Mouse (Mus musculus) forebrain, embryonic 12.5 days (tissue): ENCODE measurements around the gene Wasf2. TPM values are rescaled to one million over a fixed set of nuclear protein-coding genes. Genes with fewer than 3 reads are reported as not detected.

Source experiments
- ATAC-seq: fragments of 200-750 bp; cut with Nextera tagmentation; 2 replicates; pipeline ENCODE4 v1.8.0; 2017; ENCODE audit warnings: moderate TSS enrichment; ENCODE audit not compliant: low FRiP score
- H3K27ac ChIP-seq: fragments of 300-500 bp; sonication (generic); 2 replicates; pipeline ENCODE4 v1.5.1; 2016; ENCODE audit warnings: mild to moderate bottlenecking
- H3K27me3 ChIP-seq: fragments of 300-500 bp; sonication (generic); 2 replicates; pipeline ENCODE4 v1.6.1; 2016; ENCODE audit warnings: mild to moderate bottlenecking
- H3K36me3 ChIP-seq: fragments of 300-500 bp; sonication (generic); replicated peaks from 2 replicates; pipeline ENCODE4 v1.6.1; 2016; ENCODE audit warnings: mild to moderate bottlenecking
- H3K4me1 ChIP-seq: fragments of 300-500 bp; sonication (generic); 2 replicates; pipeline ENCODE4 v1.6.1; 2016
- H3K4me2 ChIP-seq: fragments of 300-500 bp; sonication (generic); 2 replicates; pipeline ENCODE4 v1.6.1; 2016; ENCODE audit warnings: mild to moderate bottlenecking, moderate library complexity
- H3K4me3 ChIP-seq: fragments of 300-500 bp; sonication (generic); replicated peaks from 2 replicates; pipeline ENCODE4 v1.5.1; 2016; ENCODE audit warnings: mild to moderate bottlenecking
- H3K9ac ChIP-seq: fragments of 300-500 bp; sonication (generic); 2 replicates; pipeline ENCODE4 v1.6.1; 2016; ENCODE audit warnings: mild to moderate bottlenecking
- H3K9me3 ChIP-seq: fragments of 300-500 bp; sonication (generic); 2 replicates; pipeline ENCODE4 v1.6.1; 2016
- WGBS: fragments of 180-500 bp; shearing (Covaris S2); methylation state at CpG from one replicate; pipeline ENCODE4 v1.1.7; 2016; 5-methylcytosine and 5-hydroxymethylcytosine counted together
- polyA plus RNA-seq: library from polyadenylated mRNA; unstranded; fragments of >200 nt; fragmentation: Nextera tagmentation; extraction: Ambion mirVana; gene quantifications from 2 replicates; pipeline ENCODE4 v1.2.1, GENCODE M21; 2016

The Wasf2 gene
- polyA plus RNA-seq, 1 experiment from 2014 or later = 42.5 TPM

DNA sequence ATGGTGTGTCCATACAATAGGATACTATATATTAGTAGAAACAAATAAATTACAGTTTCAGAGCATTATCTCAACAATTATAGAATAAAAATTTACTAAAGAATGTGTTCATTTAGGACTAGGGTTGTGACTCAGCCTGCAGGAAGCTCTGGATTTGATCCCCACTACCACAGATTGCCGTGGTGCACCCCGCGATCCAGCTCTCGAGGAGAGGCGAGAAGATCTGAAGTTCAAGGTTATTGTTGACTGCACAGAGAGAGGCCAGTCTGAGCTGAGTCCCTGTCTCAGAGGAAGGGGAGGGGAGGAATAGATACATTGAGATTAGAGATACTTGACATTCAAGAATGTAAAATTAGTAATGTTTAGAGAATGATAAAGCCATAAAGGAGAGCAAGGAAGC lies 24.7 kb downstream of the Wasf2 start:
- no peak for ATAC-seq
- H3K4me3 ChIP-seq = no peak overlapping the region
- H3K9me3 ChIP-seq = no peaks in the 10 kb centered on the region
- no peaks in the 10 kb centered on the region for H3K27me3 ChIP-seq
- peaks cover 18% of the 10 kb centered on the region for H3K4me1 ChIP-seq
- 93% methylated on average over 5 of the region's 5 CpGs for WGBS
- no peak overlapping the region for H3K4me2 ChIP-seq
- no peak overlapping the region for H3K9ac ChIP-seq
- no peaks in the 10 kb centered on the region for H3K36me3 ChIP-seq
- H3K27ac ChIP-seq = no peak overlapping the region

- H3K9ac ChIP-seq = no peak overlapping the region
- WGBS = 94% methylated on average over 6 of the region's 6 CpGs
- H3K27me3 ChIP-seq = no peaks in the 10 kb centered on the region
- no peak overlapping the region for H3K4me3 ChIP-seq
- ATAC-seq = no peak
- H3K9me3 ChIP-seq = no peaks in the 10 kb centered on the region
- H3K36me3 ChIP-seq = 0 out of 2 replicates have a peak, but pooled peaks cover 3% of the 10 kb centered on the region
- H3K27ac ChIP-seq = no peak overlapping the region
- peaks cover 21% of the 10 kb centered on the region for H3K4me1 ChIP-seq
- H3K4me2 ChIP-seq = no peak overlapping the region
Observed at GRCm38 (mm10) chr4:133155726-133156125, 25.4 kb downstream of the Wasf2 start.

DNA sequence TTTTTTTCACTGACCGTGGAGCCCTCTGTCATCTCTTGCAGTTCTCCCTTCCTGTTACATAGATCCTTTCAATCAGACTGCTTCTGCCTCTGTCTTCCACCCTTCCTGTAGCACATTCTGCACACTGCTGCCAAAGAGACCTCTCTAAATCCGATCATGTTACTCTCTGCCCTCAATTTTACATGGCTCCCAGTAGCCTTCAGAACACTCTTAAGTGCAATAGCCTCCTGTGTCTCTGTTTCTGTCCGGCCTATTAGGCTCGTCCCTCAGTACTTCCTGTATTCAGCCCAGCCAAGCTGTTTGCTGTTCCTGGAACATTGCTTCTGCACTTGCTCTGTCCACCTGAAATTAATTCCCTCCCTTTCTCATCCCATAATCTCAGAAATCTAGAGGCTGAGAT lies 26.1 kb downstream of the Wasf2 start:
- H3K27me3 ChIP-seq = no peaks in the 10 kb centered on the region
- H3K9ac ChIP-seq = no peak overlapping the region
- H3K4me2 ChIP-seq = no peak overlapping the region
- 86% methylated on average over 4 of the region's 4 CpGs for WGBS
- H3K9me3 ChIP-seq = no peaks in the 10 kb centered on the region
- H3K27ac ChIP-seq = no peak overlapping the region
- H3K36me3 ChIP-seq = 0 out of 2 replicates have a peak, but pooled peaks cover 3% of the 10 kb centered on the region
- H3K4me1 ChIP-seq = peaks cover 21% of the 10 kb centered on the region
- ATAC-seq = no peak
- no peak overlapping the region for H3K4me3 ChIP-seq

DNA sequence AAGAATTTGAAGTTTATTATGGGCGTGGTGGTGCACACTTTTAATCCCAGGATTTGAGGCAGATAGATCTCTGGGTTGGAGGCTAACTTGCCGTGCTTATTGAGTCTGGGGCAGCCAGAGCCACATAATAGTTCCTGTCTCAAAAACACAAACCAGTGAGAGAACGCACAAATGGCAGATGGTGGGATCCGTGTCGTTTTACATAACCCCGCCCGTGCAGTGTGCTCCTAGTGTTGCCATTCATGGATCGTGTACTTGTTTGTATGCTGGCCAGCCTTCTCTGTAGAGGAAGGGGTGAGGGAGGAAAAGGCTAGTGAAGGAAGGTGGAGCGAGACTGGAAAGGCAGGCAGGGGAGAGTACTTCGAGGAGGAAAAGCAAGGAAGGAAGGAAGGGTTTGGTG lies 26.5 kb downstream of the Wasf2 start:
- H3K36me3 ChIP-seq = 0 out of 2 replicates have a peak, but pooled peaks cover 3% of the 10 kb centered on the region
- no peak overlapping the region for H3K4me2 ChIP-seq
- H3K4me3 ChIP-seq = no peak overlapping the region
- peaks cover 21% of the 10 kb centered on the region for H3K4me1 ChIP-seq
- ATAC-seq = no peak
- 82% methylated on average over 10 of the region's 10 CpGs for WGBS
- no peak overlapping the region for H3K9ac ChIP-seq
- no peaks in the 10 kb centered on the region for H3K27me3 ChIP-seq
- no peak overlapping the region for H3K27ac ChIP-seq
- no peaks in the 10 kb centered on the region for H3K9me3 ChIP-seq

- Histone ChIP-seq H3K4me3 (no peak overlapping the region), H3K4me1 (peaks cover 21% of the 10 kb centered on the region), H3K9me3 (no peaks in the 10 kb centered on the region), H3K36me3 (0 out of 2 replicates have a peak, but pooled peaks cover 3% of the 10 kb centered on the region), H3K27ac (no peak overlapping the region), H3K9ac (no peak overlapping the region), H3K4me2 (no peak overlapping the region), H3K27me3 (no peaks in the 10 kb centered on the region)
- WGBS = 70% methylated on average over 6 of the region's 6 CpGs
- no peak for ATAC-seq
Observed at GRCm38 (mm10) chr4:133159127-133159526, 28.8 kb downstream of the Wasf2 start.

DNA sequence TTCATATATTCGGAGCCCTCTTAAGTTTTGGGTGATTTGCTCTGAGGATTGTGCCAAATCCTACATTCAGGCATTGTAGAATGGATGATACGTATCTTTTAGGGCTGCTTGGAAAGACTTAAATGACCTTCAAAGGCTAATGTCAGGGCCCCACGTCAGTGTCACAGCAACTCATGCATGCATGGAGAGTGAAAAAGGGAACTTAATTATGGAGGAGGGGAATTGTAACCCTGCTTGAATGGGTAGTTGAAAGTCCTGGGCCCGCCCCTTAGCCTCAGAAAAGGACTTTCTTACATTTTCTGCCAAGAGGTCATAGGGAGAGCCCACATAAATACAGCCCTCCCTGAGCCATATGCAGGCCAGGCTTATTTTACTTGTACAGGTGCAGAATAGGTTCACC lies 29.3 kb downstream of the Wasf2 start:
- Histone ChIP-seq H3K4me3 (no peak overlapping the region), H3K4me1 (peaks cover 21% of the 10 kb centered on the region), H3K9ac (no peak overlapping the region), H3K27me3 (no peaks in the 10 kb centered on the region), H3K9me3 (no peaks in the 10 kb centered on the region), H3K27ac (no peak overlapping the region), H3K36me3 (0 out of 2 replicates have a peak, but pooled peaks cover 3% of the 10 kb centered on the region), H3K4me2 (no peak overlapping the region)
- WGBS = 33% methylated on average over 4 of the region's 4 CpGs
- no peak for ATAC-seq

GRCm38 (mm10) chr4:133160211-133160610 lies 29.9 kb downstream of the Wasf2 start:
- WGBS = 72% methylated on average over 8 of the region's 8 CpGs
- Histone ChIP-seq H3K27me3 (no peaks in the 10 kb centered on the region), H3K27ac (no peak overlapping the region), H3K4me2 (no peak overlapping the region), H3K4me3 (no peak overlapping the region), H3K36me3 (0 out of 2 replicates have a peak, but pooled peaks cover 3% of the 10 kb centered on the region), H3K4me1 (peaks cover 21% of the 10 kb centered on the region), H3K9ac (no peak overlapping the region), H3K9me3 (no peaks in the 10 kb centered on the region)
- no peak for ATAC-seq

GRCm38 (mm10) chr4:133160821-133161220 lies 30.5 kb downstream of the Wasf2 start:
- Histone ChIP-seq H3K4me1 (peaks cover 21% of the 10 kb centered on the region), H3K9ac (no peak overlapping the region), H3K36me3 (0 out of 2 replicates have a peak, but pooled peaks cover 3% of the 10 kb centered on the region), H3K4me3 (no peak overlapping the region), H3K27me3 (no peaks in the 10 kb centered on the region), H3K9me3 (no peaks in the 10 kb centered on the region), H3K4me2 (no peak overlapping the region), H3K27ac (no peak overlapping the region)
- 83% methylated on average over 4 of the region's 4 CpGs for WGBS
- no peak for ATAC-seq

GRCm38 (mm10) chr4:133162196-133162595 lies 31.9 kb downstream of the Wasf2 start:
- 0 out of 2 replicates have a peak, but pooled peaks cover 3% of the 10 kb centered on the region for H3K36me3 ChIP-seq
- 73% methylated on average over 6 of the region's 6 CpGs for WGBS
- no peak overlapping the region for H3K4me2 ChIP-seq
- no peak overlapping the region for H3K9ac ChIP-seq
- H3K27me3 ChIP-seq = no peaks in the 10 kb centered on the region
- H3K4me3 ChIP-seq = no peak overlapping the region
- H3K9me3 ChIP-seq = no peaks in the 10 kb centered on the region
- no peak overlapping the region for H3K27ac ChIP-seq
- H3K4me1 ChIP-seq = peaks cover 14% of the 10 kb centered on the region
- no peak for ATAC-seq

- WGBS = 96% methylated on average over 9 of the region's 9 CpGs
- H3K4me2 ChIP-seq = no peak overlapping the region
- no peaks in the 10 kb centered on the region for H3K27me3 ChIP-seq
- H3K4me1 ChIP-seq = no peaks in the 10 kb centered on the region
- no peak overlapping the region for H3K4me3 ChIP-seq
- no peaks in the 10 kb centered on the region for H3K36me3 ChIP-seq
- H3K9me3 ChIP-seq = no peaks in the 10 kb centered on the region
- H3K9ac ChIP-seq = no peak overlapping the region
- H3K27ac ChIP-seq = no peak overlapping the region
- no peak for ATAC-seq
Observed at GRCm38 (mm10) chr4:133166773-133167172, 36.5 kb downstream of the Wasf2 start.

DNA sequence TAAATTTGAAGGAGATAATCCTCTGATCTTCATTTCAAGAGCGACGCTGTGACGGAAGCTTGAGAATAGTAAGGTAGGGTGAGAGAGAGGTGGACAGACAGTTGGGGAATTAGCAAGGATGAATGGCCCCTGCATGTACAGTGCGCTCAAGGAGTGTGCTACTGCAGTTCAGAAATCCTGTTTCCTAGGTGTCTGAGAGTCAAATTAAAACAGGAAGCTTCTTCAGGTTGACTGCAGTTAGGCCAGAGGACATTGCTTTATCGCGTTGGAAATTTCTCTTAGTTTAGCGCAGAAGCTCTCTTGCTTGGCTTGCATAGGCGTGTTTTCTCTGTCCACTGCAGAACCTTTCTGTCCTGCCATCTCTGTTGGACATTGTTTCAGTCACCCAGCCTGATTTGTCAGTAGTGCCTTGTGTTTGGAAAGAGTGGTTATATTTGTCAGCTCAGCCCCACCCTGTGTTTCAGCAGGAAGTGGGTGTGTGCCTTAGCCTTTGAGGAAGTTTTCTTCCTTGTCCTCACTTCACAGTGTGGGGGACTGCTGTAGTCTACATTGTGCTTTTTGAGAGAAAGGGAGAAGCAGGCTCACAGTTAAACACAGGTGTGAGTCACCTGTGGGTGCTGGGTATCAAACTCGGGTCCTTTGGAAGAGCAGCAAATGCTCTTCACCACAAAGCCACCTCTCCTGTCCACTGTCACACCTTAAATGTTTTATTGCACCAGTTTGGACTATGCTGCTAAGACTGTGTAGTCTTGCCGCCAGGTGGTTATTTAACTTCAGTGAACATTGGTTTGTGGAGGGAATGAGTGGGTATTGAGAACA lies 39.1 kb downstream of the Wasf2 start:
- Histone ChIP-seq H3K36me3 (no peaks in the 10 kb centered on the region), H3K27me3 (no peaks in the 10 kb centered on the region), H3K9me3 (no peaks in the 10 kb centered on the region), H3K4me1 (no peaks in the 10 kb centered on the region), H3K4me2 (no peak overlapping the region), H3K27ac (no peak overlapping the region), H3K9ac (no peak overlapping the region), H3K4me3 (no peak overlapping the region)
- ATAC-seq = no peak
- 93% methylated on average over 10 of the region's 10 CpGs for WGBS

DNA sequence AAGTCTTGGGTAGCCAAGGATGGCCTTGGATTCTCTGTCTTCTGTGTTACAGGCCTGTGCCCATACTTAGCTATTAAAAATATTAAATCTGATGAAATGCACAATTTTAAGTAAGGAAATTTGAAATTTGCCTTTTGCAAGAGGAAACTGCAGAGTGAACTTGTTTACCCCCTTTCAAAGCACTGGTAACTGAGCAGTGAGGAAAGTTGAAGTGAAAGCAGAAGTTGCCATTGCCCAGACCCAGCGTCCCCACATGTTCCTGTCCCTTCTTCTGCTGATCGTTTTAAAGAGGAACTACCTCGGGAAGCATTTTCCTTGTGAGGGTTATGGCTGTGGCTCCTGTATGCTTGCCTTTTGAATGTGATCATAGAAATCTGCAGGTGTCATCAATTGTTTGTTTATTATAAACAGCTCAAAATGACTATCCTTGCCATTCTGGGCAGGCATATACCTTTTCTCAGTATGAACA lies 39.8 kb downstream of the Wasf2 start:
- Histone ChIP-seq H3K4me3 (no peak overlapping the region), H3K27me3 (no peaks in the 10 kb centered on the region), H3K4me2 (no peak overlapping the region), H3K9ac (no peak overlapping the region), H3K27ac (no peak overlapping the region), H3K4me1 (no peaks in the 10 kb centered on the region), H3K36me3 (no peaks in the 10 kb centered on the region), H3K9me3 (no peaks in the 10 kb centered on the region)
- no peak for ATAC-seq
- WGBS = 91% methylated on average over 3 of the region's 3 CpGs

DNA sequence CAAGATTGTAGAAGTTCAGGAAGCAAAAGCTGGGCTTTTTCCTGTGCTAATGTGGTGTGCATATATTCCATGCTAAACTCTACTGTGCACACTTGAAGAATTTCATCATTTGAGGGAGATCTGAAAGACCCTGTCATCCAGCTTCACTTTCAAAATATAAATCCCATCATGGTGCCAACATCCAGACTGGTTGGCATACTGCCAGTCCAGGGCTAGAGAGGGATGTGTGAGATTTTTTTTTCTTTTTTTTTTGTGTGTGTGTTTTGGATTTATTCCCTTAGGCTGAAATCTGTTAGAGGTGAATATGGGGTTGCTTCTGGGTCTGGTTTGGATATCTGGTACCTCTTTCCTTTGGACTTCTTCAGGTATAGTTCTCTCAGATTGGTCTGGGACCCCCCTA lies 40.3 kb downstream of the Wasf2 start:
- H3K27ac ChIP-seq = no peak overlapping the region
- H3K36me3 ChIP-seq = no peaks in the 10 kb centered on the region
- H3K4me2 ChIP-seq = no peak overlapping the region
- H3K9me3 ChIP-seq = no peaks in the 10 kb centered on the region
- H3K4me3 ChIP-seq = no peak overlapping the region
- no peak for ATAC-seq
- H3K9ac ChIP-seq = no peak overlapping the region
- H3K27me3 ChIP-seq = no peaks in the 10 kb centered on the region
- no peaks in the 10 kb centered on the region for H3K4me1 ChIP-seq
